Mouse (Mus musculus) liver, adult 2 months (tissue): Measurements from ENCODE around the gene Zdhhc20.

ENCODE experiments used
- CTCF ChIP-seq: fragments of 200-500 bp; IDR thresholded peaks from 2 replicates; pipeline ENCODE4 v1.5.1; 2011; ENCODE audit warnings: low read depth, low read length, control low read depth
- POLR2A ChIP-seq: fragments of 200-500 bp; IDR thresholded peaks from 2 replicates; pipeline ENCODE4 v1.6.1; 2011; ENCODE audit warnings: low read length, control low read depth; ENCODE audit not compliant: insufficient read depth; ENCODE audit errors: extremely low read depth

DNA sequence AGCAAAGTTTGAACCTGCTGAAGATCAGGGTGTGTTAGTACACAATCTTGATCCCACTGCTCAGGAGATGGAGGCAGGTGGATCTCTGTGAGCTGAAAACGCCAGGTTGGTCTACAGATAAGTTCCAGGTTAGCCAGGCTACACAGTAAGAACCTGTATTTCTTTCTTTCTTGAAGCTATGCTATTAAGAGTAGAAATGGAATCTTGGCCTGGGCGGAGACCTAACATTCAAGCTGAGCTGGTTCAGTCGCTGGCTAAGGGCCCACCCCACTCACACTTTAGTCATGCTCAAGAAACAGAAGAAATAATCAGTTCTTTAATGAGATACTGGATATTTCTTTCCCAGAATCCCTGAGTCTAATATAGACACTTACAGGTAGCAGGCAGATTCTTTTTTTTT, 6.7 kb downstream of the Zdhhc20 start:
- TF ChIP-seq POLR2A (no peak), CTCF (no peak)
